Mouse (Mus musculus): ENCODE results near the gene Psg17. TPM values are rescaled to one million over a fixed set of nuclear protein-coding genes. Genes with fewer than 3 reads are reported as not detected.

Gene Psg17
- polyA plus RNA-seq, 1 experiment from 2014 or later, result 0.08 TPM

DNA sequence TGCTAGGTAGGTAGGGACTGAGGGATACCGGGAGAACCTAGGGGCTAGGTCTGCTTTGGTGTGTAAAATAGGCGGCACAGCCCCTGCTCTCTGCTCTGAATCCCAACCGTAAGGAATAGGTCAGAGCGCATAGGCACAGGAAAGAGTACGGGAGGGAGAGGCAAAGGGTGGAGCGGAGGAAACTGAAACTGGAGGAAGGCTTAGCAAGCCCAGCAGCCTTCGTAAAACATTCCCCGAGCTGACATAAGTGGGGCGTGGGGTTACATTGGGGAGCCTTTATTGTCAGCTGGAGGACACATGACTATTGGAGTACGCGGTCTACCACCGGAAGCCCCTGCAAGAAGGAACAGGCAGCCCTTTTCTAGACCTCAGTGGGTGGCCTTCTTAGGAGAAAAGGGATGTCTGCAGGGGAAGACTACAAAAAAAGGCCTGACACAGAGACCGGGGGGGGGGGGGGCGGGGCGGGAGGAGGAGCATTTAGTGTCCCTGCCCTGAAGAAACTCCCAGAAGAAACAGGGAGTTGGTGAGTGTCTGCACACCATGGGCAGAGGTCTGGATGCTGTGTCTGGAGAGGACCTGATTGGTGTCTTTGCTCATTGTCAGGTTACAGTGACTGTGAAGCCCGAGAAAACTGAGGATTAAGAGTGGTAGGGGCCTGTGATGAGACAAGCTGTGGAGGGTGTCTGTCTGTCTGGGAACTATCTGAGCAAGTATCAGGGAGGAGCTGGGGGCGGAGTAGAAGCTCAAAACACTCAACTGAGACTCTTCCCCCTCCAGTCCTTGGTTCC lies 19.2 kb upstream of the Psg17 start:
- no peaks in the 10 kb centered on the region for H3K4me1 ChIP-seq (replicated peaks; ENCODE audit: control insufficient read depth, insufficient read depth, low read length)
- H3K9me3 ChIP-seq (ENCODE audit: control insufficient read depth, low read length), result no peaks in the 10 kb centered on the region
- DNase-seq (ENCODE audit: low spot score) (peak; percentile 54), ATAC-seq (replicated peaks; ENCODE audit: low FRiP score) (peak; percentile 57)
- WGBS, result 5% methylated on average over 14 of the region's 17 CpGs
- H3K36me3 ChIP-seq (ENCODE audit: control insufficient read depth, insufficient read depth, low read length), result no peaks in the 10 kb centered on the region
- H3K4me2 ChIP-seq, result peak overlapping the region; percentile 63
- H3K9ac ChIP-seq (ENCODE audit: low read depth, low read length), result 0 out of 2 replicates have a peak overlapping the region, but pooled peaks have one; percentile 40
- H3K4me3 ChIP-seq (ENCODE audit: low read depth, low read length), result peak overlapping the region; percentile 44
- peak overlapping the region; percentile 55 for H3K27ac ChIP-seq (ENCODE audit: low read depth, low read length)
- no peaks in the 10 kb centered on the region for H3K27me3 ChIP-seq (replicated peaks; ENCODE audit: control insufficient read depth, insufficient read depth, low read length)

DNA sequence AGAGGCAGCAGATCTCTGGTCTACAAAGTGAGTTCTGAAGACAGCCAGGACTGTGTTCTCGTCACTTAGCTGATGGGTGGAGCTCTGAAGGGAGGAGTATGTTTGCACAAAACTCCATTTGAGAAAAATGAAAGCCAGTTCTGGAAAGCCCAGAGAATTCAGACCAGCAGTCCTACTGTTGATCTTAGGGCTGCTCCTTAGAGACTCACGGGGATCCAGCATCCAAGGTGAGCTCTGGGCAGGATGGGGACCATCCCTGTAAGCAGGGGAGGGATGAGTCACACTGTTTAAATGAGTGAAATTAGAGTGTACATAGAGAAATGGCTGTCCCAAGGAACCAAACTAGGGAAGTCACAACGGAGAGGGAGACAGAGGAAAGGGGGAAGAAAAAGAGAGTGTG lies 18.5 kb upstream of the Psg17 start, which contains the start of gene Mill2:
TSS of gene Mill2 (plus strand) at position 102 of the 400 bp plus-strand sequence.
- Histone ChIP-seq H3K36me3 (ENCODE audit: control insufficient read depth, insufficient read depth, low read length) (no peaks in the 10 kb centered on the region), H3K27me3 (replicated peaks; ENCODE audit: control insufficient read depth, insufficient read depth, low read length) (no peaks in the 10 kb centered on the region), H3K9ac (ENCODE audit: low read depth, low read length) (0 out of 2 replicates have a peak within 1 kb of the TSS, but pooled peaks have one; percentile 40), H3K4me2 (peak within 1 kb of the TSS; percentile 63), H3K27ac (ENCODE audit: low read depth, low read length) (peak within 1 kb of the TSS; percentile 55), H3K9me3 (ENCODE audit: control insufficient read depth, low read length) (no peaks in the 10 kb centered on the region), H3K4me3 (ENCODE audit: low read depth, low read length) (peak within 1 kb of the TSS; percentile 44), H3K4me1 (replicated peaks; ENCODE audit: control insufficient read depth, insufficient read depth, low read length) (no peaks in the 10 kb centered on the region)
- ATAC-seq (replicated peaks; ENCODE audit: low FRiP score) (peak; percentile 5; the same call in 1 of the 2 replicates), DNase-seq (ENCODE audit: low spot score) (no peak)
- WGBS, result 17% methylated on average over 3 of the region's 3 CpGs

DNA sequence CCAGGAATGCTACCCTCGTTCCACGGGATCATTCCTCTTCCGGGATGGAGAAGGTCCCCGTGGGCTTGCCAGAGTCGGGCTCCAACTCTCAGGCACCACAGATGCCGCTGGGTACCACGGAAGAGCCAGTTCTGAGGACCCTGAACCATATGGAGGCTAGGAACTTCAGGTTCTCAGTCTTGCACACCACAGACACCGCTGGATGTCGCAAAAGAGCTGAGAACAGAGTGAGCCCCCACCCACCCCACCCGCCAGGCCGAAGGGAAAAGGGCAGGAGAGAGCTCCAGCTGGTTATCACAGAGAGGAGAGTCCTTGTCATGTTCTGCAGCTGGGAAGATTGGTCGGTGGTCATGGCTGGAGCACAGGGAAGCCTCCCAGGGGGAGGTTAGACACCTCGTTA lies 10.9 kb upstream of the Psg17 start:
- DNase-seq (ENCODE audit: low spot score), result no peak
- no peaks in the 10 kb centered on the region for H3K9me3 ChIP-seq (ENCODE audit: control insufficient read depth, low read length)
- 39% methylated on average over 13 of the region's 13 CpGs for WGBS

DNA sequence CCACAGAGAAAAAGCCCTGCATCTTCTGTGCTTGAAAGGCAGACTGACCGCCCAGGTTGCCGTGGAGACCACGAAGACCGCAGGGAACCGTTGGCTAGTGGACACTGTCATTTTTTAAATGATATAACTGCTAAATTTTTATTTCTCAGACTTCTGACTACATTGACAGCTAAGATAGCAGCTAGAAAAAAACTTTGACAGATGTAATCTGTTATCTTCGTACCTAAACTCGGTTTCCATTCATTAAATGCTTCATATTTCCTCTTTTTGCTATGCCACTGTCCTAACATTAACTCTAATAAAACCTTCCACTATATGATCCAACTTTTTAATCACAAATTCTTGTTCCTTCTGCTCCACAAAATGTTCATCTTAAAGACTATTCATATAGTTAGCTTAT lies 8.1 kb upstream of the Psg17 start:
- Histone ChIP-seq H3K27ac (ENCODE audit: low read depth, low read length) (no peak overlapping the region), H3K9me3 (ENCODE audit: control insufficient read depth, low read length) (no peaks in the 10 kb centered on the region), H3K4me1 (replicated peaks; ENCODE audit: control insufficient read depth, insufficient read depth, low read length) (no peaks in the 10 kb centered on the region), H3K36me3 (ENCODE audit: control insufficient read depth, insufficient read depth, low read length) (no peaks in the 10 kb centered on the region), H3K9ac (ENCODE audit: low read depth, low read length) (no peak overlapping the region), H3K4me2 (no peak overlapping the region), H3K4me3 (ENCODE audit: low read depth, low read length) (no peak overlapping the region), H3K27me3 (replicated peaks; ENCODE audit: control insufficient read depth, insufficient read depth, low read length) (no peaks in the 10 kb centered on the region)
- WGBS, result 86% methylated on average over 7 of the region's 7 CpGs
- no peak for ATAC-seq (replicated peaks; ENCODE audit: low FRiP score)
- no peak for DNase-seq (ENCODE audit: low spot score)

More for the DNA sequence above, 10.9 kb upstream of the Psg17 start:
- H3K9ac ChIP-seq (ENCODE audit: low read depth, low read length), result no peak overlapping the region
- H3K4me1 ChIP-seq (replicated peaks; ENCODE audit: control insufficient read depth, insufficient read depth, low read length), result no peaks in the 10 kb centered on the region
- H3K27me3 ChIP-seq (replicated peaks; ENCODE audit: control insufficient read depth, insufficient read depth, low read length), result no peaks in the 10 kb centered on the region
- no peaks in the 10 kb centered on the region for H3K36me3 ChIP-seq (ENCODE audit: control insufficient read depth, insufficient read depth, low read length)
- no peak for ATAC-seq (replicated peaks; ENCODE audit: low FRiP score)
- H3K4me2 ChIP-seq, result no peak overlapping the region
- no peak overlapping the region for H3K4me3 ChIP-seq (ENCODE audit: low read depth, low read length)
- H3K27ac ChIP-seq (ENCODE audit: low read depth, low read length), result no peak overlapping the region

DNA sequence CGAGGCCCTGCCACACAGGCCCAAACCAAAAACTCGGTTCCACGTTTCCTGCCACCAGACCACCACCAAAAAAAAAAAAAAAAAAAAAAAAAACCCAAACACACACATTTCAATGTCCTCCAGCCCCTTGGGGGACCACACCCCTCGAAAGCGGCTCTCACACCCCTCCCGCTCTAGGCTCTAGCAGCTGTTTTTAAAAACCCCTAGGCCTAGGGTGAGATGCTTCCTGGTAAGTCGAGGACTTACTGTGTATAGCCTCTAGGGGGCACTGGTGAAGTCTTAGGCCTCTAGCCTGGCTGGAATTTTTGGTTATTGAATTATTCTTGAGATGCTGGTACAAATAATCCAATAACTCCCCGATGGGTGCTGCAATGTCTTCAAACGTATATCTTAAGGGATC lies 7.2 kb upstream of the Psg17 start:
- Histone ChIP-seq H3K4me2 (no peak overlapping the region), H3K27me3 (replicated peaks; ENCODE audit: control insufficient read depth, insufficient read depth, low read length) (no peaks in the 10 kb centered on the region), H3K27ac (ENCODE audit: low read depth, low read length) (no peak overlapping the region), H3K9me3 (ENCODE audit: control insufficient read depth, low read length) (no peaks in the 10 kb centered on the region), H3K36me3 (ENCODE audit: control insufficient read depth, insufficient read depth, low read length) (no peaks in the 10 kb centered on the region), H3K9ac (ENCODE audit: low read depth, low read length) (no peak overlapping the region), H3K4me3 (ENCODE audit: low read depth, low read length) (no peak overlapping the region), H3K4me1 (replicated peaks; ENCODE audit: control insufficient read depth, insufficient read depth, low read length) (no peaks in the 10 kb centered on the region)
- ATAC-seq (replicated peaks; ENCODE audit: low FRiP score) (no peak), DNase-seq (ENCODE audit: low spot score) (no peak)
- WGBS, result 64% methylated on average over 9 of the region's 9 CpGs

DNA sequence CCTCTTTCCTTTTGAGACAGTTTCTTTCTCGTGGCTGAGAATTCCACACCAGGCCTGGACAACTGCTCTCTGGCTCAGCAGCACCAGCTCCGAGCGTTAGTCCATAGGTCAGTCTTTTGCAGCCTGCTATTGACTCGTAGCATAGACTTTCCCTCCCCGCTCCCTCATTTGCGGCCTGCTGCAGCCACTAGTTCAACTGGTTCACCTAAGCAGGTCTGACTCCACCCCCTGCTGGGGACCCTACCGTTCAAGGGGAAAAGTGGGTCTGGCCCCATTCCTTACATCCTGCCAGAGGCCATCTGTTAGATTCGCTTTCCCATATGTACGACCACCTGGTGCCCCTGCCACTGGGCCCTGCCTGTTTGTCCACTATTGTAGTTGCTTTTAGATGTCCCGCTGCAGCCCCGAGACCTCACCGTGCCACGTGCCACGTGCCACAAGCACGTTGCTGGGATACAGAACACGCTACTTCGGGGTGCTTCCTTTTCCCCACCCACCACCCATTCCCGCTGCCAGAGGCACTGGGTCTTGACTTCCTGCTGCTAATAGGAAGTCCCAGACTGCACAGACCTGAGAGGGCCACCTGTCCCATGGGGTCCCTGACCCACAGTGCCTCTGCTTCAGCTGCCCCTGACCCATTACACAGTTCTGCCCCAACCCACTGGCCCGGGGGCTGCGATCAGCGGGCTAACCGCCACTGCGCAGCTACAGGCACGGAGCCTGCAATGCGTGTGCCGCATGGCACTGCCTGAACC lies 6.6 kb upstream of the Psg17 start:
- no peak; the same call in none of the 2 replicates for ATAC-seq (replicated peaks; ENCODE audit: low FRiP score)
- no peak overlapping the region for H3K27ac ChIP-seq (ENCODE audit: low read depth, low read length)
- no peak overlapping the region for H3K4me2 ChIP-seq
- H3K4me1 ChIP-seq (replicated peaks; ENCODE audit: control insufficient read depth, insufficient read depth, low read length), result no peaks in the 10 kb centered on the region
- no peak for DNase-seq (ENCODE audit: low spot score)
- H3K9me3 ChIP-seq (ENCODE audit: control insufficient read depth, low read length), result no peaks in the 10 kb centered on the region
- H3K36me3 ChIP-seq (ENCODE audit: control insufficient read depth, insufficient read depth, low read length), result no peaks in the 10 kb centered on the region
- no peak overlapping the region for H3K4me3 ChIP-seq (ENCODE audit: low read depth, low read length)
- H3K9ac ChIP-seq (ENCODE audit: low read depth, low read length), result no peak overlapping the region
- 68% methylated on average over 26 of the region's 26 CpGs for WGBS
- H3K27me3 ChIP-seq (replicated peaks; ENCODE audit: control insufficient read depth, insufficient read depth, low read length), result no peaks in the 10 kb centered on the region

DNA sequence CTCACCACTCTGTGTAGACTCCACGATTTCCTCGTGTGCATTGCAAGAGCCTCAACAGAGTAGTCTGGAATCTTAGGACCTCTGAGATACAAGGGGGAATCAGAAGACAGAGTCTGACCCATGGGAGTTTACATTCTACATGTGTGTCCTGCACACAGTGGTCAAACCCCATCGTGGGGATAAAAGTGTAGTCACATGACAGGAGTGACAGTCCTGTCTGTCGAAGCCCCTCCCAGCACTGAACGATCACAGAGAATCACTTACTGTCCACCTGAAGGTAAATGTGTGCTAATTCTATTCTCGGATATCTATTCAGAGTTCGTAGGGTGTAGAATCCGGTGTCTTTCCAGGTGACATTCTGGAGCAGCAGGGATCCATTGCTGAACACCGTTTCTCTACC lies 3.1 kb downstream of the Psg17 start:
- DNase-seq (ENCODE audit: low spot score), result no peak

DNA sequence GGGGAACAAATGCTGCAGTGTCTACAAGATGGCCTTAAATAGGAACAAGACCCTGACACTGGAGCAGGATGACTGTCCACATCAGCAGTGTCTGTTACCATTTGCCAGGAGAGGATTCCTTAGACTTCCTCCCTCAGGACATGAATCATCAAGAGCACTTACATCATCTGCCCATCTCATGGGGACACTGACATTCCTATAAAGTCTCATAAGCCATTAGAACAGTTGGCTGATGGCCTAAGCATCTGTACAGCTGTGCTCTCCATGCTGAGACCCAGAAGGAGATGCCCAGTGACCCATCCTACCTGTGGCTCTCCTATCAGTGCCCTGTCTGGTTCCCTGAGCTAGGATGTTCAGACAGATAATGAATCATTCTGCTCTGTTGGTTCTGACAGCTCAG lies 17.9 kb downstream of the Psg17 start:
- Histone ChIP-seq H3K27me3 (replicated peaks; ENCODE audit: control insufficient read depth, insufficient read depth, low read length) (no peaks in the 10 kb centered on the region), H3K9me3 (ENCODE audit: control insufficient read depth, low read length) (no peaks in the 10 kb centered on the region), H3K4me1 (replicated peaks; ENCODE audit: control insufficient read depth, insufficient read depth, low read length) (no peaks in the 10 kb centered on the region), H3K4me3 (ENCODE audit: low read depth, low read length) (no peak overlapping the region), H3K36me3 (ENCODE audit: control insufficient read depth, insufficient read depth, low read length) (no peaks in the 10 kb centered on the region), H3K4me2 (no peak overlapping the region), H3K27ac (ENCODE audit: low read depth, low read length) (no peak overlapping the region), H3K9ac (ENCODE audit: low read depth, low read length) (no peak overlapping the region)
- ATAC-seq (replicated peaks; ENCODE audit: low FRiP score) (no peak), DNase-seq (ENCODE audit: low spot score) (no peak)

More for the DNA sequence above, 3.1 kb downstream of the Psg17 start:
- no peaks in the 10 kb centered on the region for H3K27me3 ChIP-seq (replicated peaks; ENCODE audit: control insufficient read depth, insufficient read depth, low read length)
- no peak overlapping the region for H3K4me2 ChIP-seq
- WGBS, result 75% methylated on average over 9 of the region's 9 CpGs
- no peak overlapping the region for H3K27ac ChIP-seq (ENCODE audit: low read depth, low read length)
- H3K4me3 ChIP-seq (ENCODE audit: low read depth, low read length), result no peak overlapping the region
- ATAC-seq (replicated peaks; ENCODE audit: low FRiP score), result no peak
- H3K9me3 ChIP-seq (ENCODE audit: control insufficient read depth, low read length), result no peaks in the 10 kb centered on the region
- H3K4me1 ChIP-seq (replicated peaks; ENCODE audit: control insufficient read depth, insufficient read depth, low read length), result no peaks in the 10 kb centered on the region
- no peaks in the 10 kb centered on the region for H3K36me3 ChIP-seq (ENCODE audit: control insufficient read depth, insufficient read depth, low read length)
- H3K9ac ChIP-seq (ENCODE audit: low read depth, low read length), result no peak overlapping the region
